Mouse (Mus musculus): ENCODE results near the gene Srl.
"Not testable (repeated sequence)": the region's sequence is repeated elsewhere in the genome, so short reads cannot be mapped to it uniquely, and the experiment has no call there.

The Srl gene

GRCm38 (mm10) chr16:4552829-4553550 is 11.4 kb upstream of the Srl start:
- DNase-seq (ENCODE audit: low spot score): peak; percentile 29

- no peak for DNase-seq (ENCODE audit: low spot score)
These were observed 10.3 kb upstream of the Srl start for GRCm38 (mm10) chr16:4551885-4552284.

GRCm38 (mm10) chr16:4551056-4551455 is 9.4 kb upstream of the Srl start:
- peak; percentile 38 for DNase-seq (ENCODE audit: low spot score)

GRCm38 (mm10) chr16:4548953-4549688 is 7.5 kb upstream of the Srl start:
- DNase-seq (ENCODE audit: low spot score): no peak

GRCm38 (mm10) chr16:4547611-4548010 is 6.0 kb upstream of the Srl start:
- no peak for DNase-seq (ENCODE audit: low spot score)

GRCm38 (mm10) chr16:4546838-4547237 is 5.2 kb upstream of the Srl start:
- DNase-seq (ENCODE audit: low spot score): no peak

GRCm38 (mm10) chr16:4544845-4545244 is 3.2 kb upstream of the Srl start:
- no peak for DNase-seq (ENCODE audit: low spot score)

GRCm38 (mm10) chr16:4543266-4543665 is 1.6 kb upstream of the Srl start:
- DNase-seq (ENCODE audit: low spot score): no peak

GRCm38 (mm10) chr16:4542236-4542774 is 689 bp upstream of the Srl start:
- no peak for DNase-seq (ENCODE audit: low spot score)

GRCm38 (mm10) chr16:4541033-4541432 is 583 bp downstream of the Srl start:
- no peak for DNase-seq (ENCODE audit: low spot score)

GRCm38 (mm10) chr16:4540064-4540775 is 1.4 kb downstream of the Srl start:
- no peak for DNase-seq (ENCODE audit: low spot score)

- DNase-seq (ENCODE audit: low spot score): no peak
These were observed 2.1 kb downstream of the Srl start for GRCm38 (mm10) chr16:4539521-4539920.

GRCm38 (mm10) chr16:4537616-4538358 is 3.8 kb downstream of the Srl start:
- no peak for DNase-seq (ENCODE audit: low spot score)

- not testable (repeated sequence) for DNase-seq (ENCODE audit: low spot score)
These were observed 14.2 kb downstream of the Srl start for GRCm38 (mm10) chr16:4527373-4527772.

- no peak for DNase-seq (ENCODE audit: low spot score)
These were observed 18.2 kb downstream of the Srl start for GRCm38 (mm10) chr16:4523313-4524004.

GRCm38 (mm10) chr16:4522879-4523278 is 18.7 kb downstream of the Srl start:
- DNase-seq (ENCODE audit: low spot score): no peak

- DNase-seq (ENCODE audit: low spot score): no peak
These were observed 19.7 kb downstream of the Srl start for GRCm38 (mm10) chr16:4521735-4522530.

- no peak for DNase-seq (ENCODE audit: low spot score)
These were observed 20.4 kb downstream of the Srl start for GRCm38 (mm10) chr16:4521074-4521667.

- no peak for DNase-seq (ENCODE audit: low spot score)
These were observed 20.9 kb downstream of the Srl start for GRCm38 (mm10) chr16:4520673-4521072.

- DNase-seq (ENCODE audit: low spot score): no peak
These were observed 21.8 kb downstream of the Srl start for GRCm38 (mm10) chr16:4519825-4520224.
